Mouse (Mus musculus): ENCODE measurements around the gene Lrrfip2.

DNA sequence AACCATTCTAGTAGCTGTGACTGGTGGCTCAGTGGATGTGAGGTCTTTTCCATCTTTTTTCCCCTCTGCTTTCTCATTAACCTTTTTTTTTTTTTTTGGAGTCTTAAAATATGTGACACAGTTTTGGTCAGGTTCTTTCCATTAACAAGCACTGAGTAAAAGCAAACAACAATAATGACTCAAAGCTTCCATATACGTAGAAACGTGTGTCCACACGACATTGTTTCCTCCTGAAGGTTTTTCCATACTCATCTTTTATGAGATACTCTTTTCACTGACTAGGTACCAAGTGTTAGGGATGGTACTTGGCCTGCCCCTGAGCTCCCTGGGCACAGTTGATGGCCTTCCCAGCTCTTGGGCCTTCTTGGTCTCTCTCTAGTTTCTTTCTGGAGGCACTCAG lies 35.6 kb downstream of the Lrrfip2 start:
- TF ChIP-seq CTCF (IDR thresholded peaks at IDR 0.05; ENCODE audit: extremely low read depth, insufficient read length, insufficient replicate concordance, low read depth, low read length), result no peak
- TF ChIP-seq POLR2A (IDR thresholded peaks at IDR 0.05; ENCODE audit: low read depth, low read length), result no peak
